In genomic region chr12:106607240-106607639, GRCm38 (mm10) we compare ENCODE assay signal across 20 mouse cellular contexts.
DNase-seq lines count a peak whose midpoint lies in the region; ATAC-seq and TF ChIP-seq lines count a peak whose summit lies in the region.
"Had no signal": no experiment of that assay in that cellular context is flagged by ENCODE, and none has a peak within 500 bp of the region (broad histone marks: within the 10 kb centered on the region; RNA-seq: fewer than 3 reads in every experiment).

No protein-coding gene starts in this region.

- no peaks in the 10 kb centered on the region for H3K27me3 ChIP-seq in G1E (ENCODE audit: insufficient read depth, low read length)
- no peaks in the 10 kb centered on the region for H3K27me3 ChIP-seq in midbrain, embryonic 16.5 days (ENCODE audit: control insufficient read depth, insufficient read depth, low read depth, low read length)
- H3K27me3 ChIP-seq in embryonic facial prominence, embryonic 10.5 days (replicated peaks; ENCODE audit: low read depth, poor library complexity, severe bottlenecking) = no peaks in the 10 kb centered on the region
- H3K27me3 ChIP-seq: embryonic facial prominence, embryonic 15.5 days had no signal

- no peak overlapping the region for H3K4me3 ChIP-seq in layer of hippocampus, adult 2 months
- H3K4me3 ChIP-seq in G1E (ENCODE audit: low read depth, low read length) = peak overlapping the region; percentile 5; the same call in 1 of the 2 replicates
- no peak overlapping the region for H3K4me3 ChIP-seq in midbrain, embryonic 16.5 days (ENCODE audit: low read depth, low read length)
- H3K4me3 ChIP-seq in embryonic facial prominence, embryonic 10.5 days = no peak overlapping the region
- H3K4me3 ChIP-seq: embryonic facial prominence, embryonic 15.5 days; heart, adult 2 months; limb, embryonic 10.5 days had no signal

- ATAC-seq in CD4-positive, CD25-positive, alpha-beta regulatory T cell, adult 4 months = no peak
- no peak for ATAC-seq in G1E (ENCODE audit: extremely low read depth, insufficient number of reproducible peaks, low FRiP score, poor library complexity, severe bottlenecking)
- ATAC-seq in midbrain, embryonic 16.5 days = no peak
- ATAC-seq: forebrain, embryonic 16.5 days had no signal

- peak; percentile 55 for TF ChIP-seq CTCF in layer of hippocampus, adult 2 months (conservative IDR thresholded peaks at IDR 0.05)
- TF ChIP-seq CTCF in G1E (IDR thresholded peaks at IDR 0.05; ENCODE audit: low read depth, low read length) = no peak

- H3K4me2 ChIP-seq in midbrain, embryonic 16.5 days (ENCODE audit: low read length) = no peak overlapping the region
- H3K4me2 ChIP-seq: embryonic facial prominence, embryonic 15.5 days; liver, embryonic 11.5 days had no signal

- DNase-seq in CD4-positive, CD25-positive, alpha-beta regulatory T cell, adult 2 months (ENCODE audit: low read depth, low spot score) = peak; percentile 37
- DNase-seq in layer of hippocampus, adult 2 months (ENCODE audit: low spot score in 2 of 2) = no peak
- no peak for DNase-seq in layer of hippocampus, adult 9-10 months (ENCODE audit: low spot score)
- DNase-seq in G1E (ENCODE audit: low spot score) = no peak
- DNase-seq in adrenal gland, adult 2 months = no peak
- no peak for DNase-seq in embryonic facial prominence, embryonic 10.5 days (ENCODE audit: low spot score)
- DNase-seq: adrenal gland, postnatal 25 days; cerebellum, adult 11-12 months; cerebellum, postnatal 14 days; gastrocnemius, postnatal 25 days; heart, adult 2 months; heart, postnatal 36 days; kidney, adult 11 months; lung, adult 2 months had no signal

- H3K9ac ChIP-seq in midbrain, embryonic 16.5 days (ENCODE audit: low read depth, low read length) = no peak overlapping the region
- H3K9ac ChIP-seq: embryonic facial prominence, embryonic 15.5 days had no signal

- H3K27ac ChIP-seq in layer of hippocampus, adult 2 months = no peak overlapping the region
- H3K27ac ChIP-seq in midbrain, embryonic 16.5 days (ENCODE audit: low read length) = 0 out of 2 replicates have a peak overlapping the region, but pooled peaks have one; percentile 4
- no peak overlapping the region for H3K27ac ChIP-seq in embryonic facial prominence, embryonic 10.5 days (replicated peaks)
- H3K27ac ChIP-seq: embryonic facial prominence, embryonic 15.5 days; heart, adult 2 months; limb, embryonic 10.5 days had no signal

- no peaks in the 10 kb centered on the region for H3K4me1 ChIP-seq in G1E (ENCODE audit: insufficient read depth, low read depth, low read length)
- H3K4me1 ChIP-seq in midbrain, embryonic 16.5 days (ENCODE audit: control insufficient read depth, insufficient read depth, low read length) = peaks cover 8% of the 10 kb centered on the region; the same call in 1 of the 2 replicates
- H3K4me1 ChIP-seq in embryonic facial prominence, embryonic 10.5 days = no peaks in the 10 kb centered on the region
- H3K4me1 ChIP-seq: embryonic facial prominence, embryonic 15.5 days; limb, embryonic 10.5 days had no signal

- H3K36me3 ChIP-seq in G1E (replicated peaks) = no peaks in the 10 kb centered on the region
- no peaks in the 10 kb centered on the region for H3K36me3 ChIP-seq in midbrain, embryonic 16.5 days (ENCODE audit: control insufficient read depth, insufficient read depth, low read length)
- no peaks in the 10 kb centered on the region for H3K36me3 ChIP-seq in embryonic facial prominence, embryonic 10.5 days (replicated peaks)
- H3K36me3 ChIP-seq: embryonic facial prominence, embryonic 15.5 days; limb, embryonic 10.5 days had no signal

- peaks cover 91% of the 10 kb centered on the region for H3K9me3 ChIP-seq in G1E (replicated peaks)
- no peaks in the 10 kb centered on the region for H3K9me3 ChIP-seq in midbrain, embryonic 16.5 days (replicated peaks; ENCODE audit: control insufficient read depth, low read length, poor library complexity, severe bottlenecking)
- H3K9me3 ChIP-seq in embryonic facial prominence, embryonic 10.5 days = no peaks in the 10 kb centered on the region
- H3K9me3 ChIP-seq: embryonic facial prominence, embryonic 15.5 days; limb, embryonic 10.5 days had no signal
